Mouse (Mus musculus) heart, embryonic 12.5 days (tissue): ENCODE results near the gene Itga9. TPM values are rescaled to one million over a fixed set of nuclear protein-coding genes. Genes with fewer than 3 reads are reported as not detected.

Source experiments
- ATAC-seq: fragments of 200-750 bp; cut with Nextera tagmentation; 2 replicates; pipeline ENCODE4 v1.8.0; 2017; ENCODE audit warnings: moderate TSS enrichment, moderate library complexity; ENCODE audit not compliant: insufficient number of reproducible peaks, low FRiP score
- H3K27ac ChIP-seq: fragments of 300-500 bp; sonication (generic); 2 replicates; pipeline ENCODE4 v1.5.1; 2016; ENCODE audit warnings: mild to moderate bottlenecking, moderate library complexity; ENCODE audit not compliant: poor library complexity, severe bottlenecking
- H3K27me3 ChIP-seq: fragments of 300-500 bp; sonication (generic); replicated peaks from 2 replicates; pipeline ENCODE4 v1.6.1; 2016; ENCODE audit warnings: mild to moderate bottlenecking, moderate library complexity
- H3K36me3 ChIP-seq: fragments of 300-500 bp; sonication (generic); 2 replicates; pipeline ENCODE4 v1.6.1; 2016; ENCODE audit warnings: mild to moderate bottlenecking, moderate library complexity
- H3K4me1 ChIP-seq: fragments of 300-500 bp; sonication (generic); replicated peaks from 2 replicates; pipeline ENCODE4 v1.6.1; 2016; ENCODE audit warnings: mild to moderate bottlenecking
- H3K4me2 ChIP-seq: fragments of 300-500 bp; sonication (generic); 2 replicates; pipeline ENCODE4 v1.6.1; 2016; ENCODE audit warnings: mild to moderate bottlenecking, moderate library complexity
- H3K4me3 ChIP-seq: fragments of 300-500 bp; sonication (generic); 2 replicates; pipeline ENCODE4 v1.5.1; 2016; ENCODE audit warnings: mild to moderate bottlenecking
- H3K9ac ChIP-seq: fragments of 300-500 bp; sonication (generic); 2 replicates; pipeline ENCODE4 v1.6.1; 2016; ENCODE audit warnings: mild to moderate bottlenecking, moderate library complexity
- H3K9me3 ChIP-seq: fragments of 300-500 bp; sonication (generic); replicated peaks from 2 replicates; pipeline ENCODE4 v1.6.1; 2016; ENCODE audit warnings: mild to moderate bottlenecking, moderate library complexity
- WGBS: fragments of 180-500 bp; shearing (Covaris S2); methylation state at CpG from one replicate; pipeline ENCODE4 v1.1.7; 2016; 5-methylcytosine and 5-hydroxymethylcytosine counted together
- polyA plus RNA-seq: library from polyadenylated mRNA; unstranded; fragments of >200 nt; fragmentation: Nextera tagmentation; extraction: Ambion mirVana; gene quantifications from 2 replicates; pipeline ENCODE4 v1.2.1, GENCODE M21; 2016

Itga9 gene
- polyA plus RNA-seq, 1 experiment from 2014 or later, result 21.0 TPM

DNA sequence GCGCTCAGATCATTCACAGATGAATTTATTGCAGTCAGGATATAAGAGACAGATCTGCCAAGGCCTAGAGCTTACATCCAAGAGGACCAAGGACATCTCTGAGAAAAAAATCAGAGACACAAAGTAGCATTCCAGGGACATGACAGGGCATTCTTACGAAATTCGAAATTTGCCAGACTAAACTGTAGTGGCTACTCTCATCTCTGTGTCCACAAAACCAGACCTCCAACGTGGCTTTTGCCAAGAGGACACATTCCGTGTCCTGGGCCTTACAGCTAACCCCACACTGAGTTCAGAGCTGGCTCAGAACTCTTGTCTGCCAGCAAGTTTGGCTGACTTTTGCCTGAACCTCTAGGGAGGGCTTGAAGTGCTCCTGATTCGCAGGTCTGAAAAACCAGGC lies 279.3 kb downstream of the Itga9 start:
- H3K36me3 ChIP-seq, result peaks cover 17% of the 10 kb centered on the region; the same call in 1 of the 2 replicates
- H3K4me2 ChIP-seq, result no peak overlapping the region
- no peak overlapping the region for H3K9ac ChIP-seq
- 0 out of 2 replicates have a peak, but pooled peaks cover 3% of the 10 kb centered on the region for H3K27me3 ChIP-seq
- peaks cover 7% of the 10 kb centered on the region for H3K4me1 ChIP-seq
- ATAC-seq, result no peak
- no peak overlapping the region for H3K27ac ChIP-seq
- H3K9me3 ChIP-seq, result no peaks in the 10 kb centered on the region
- H3K4me3 ChIP-seq, result no peak overlapping the region
- WGBS, result 78% methylated on average over 6 of the region's 6 CpGs

- ATAC-seq, result 0 out of 2 replicates have a peak, but pooled peaks have one; percentile 16
- H3K9ac ChIP-seq, result no peak overlapping the region
- peaks cover 11% of the 10 kb centered on the region for H3K4me1 ChIP-seq
- 79% methylated on average over 7 of the region's 7 CpGs for whole genome bisulfite sequencing
- no peak overlapping the region for H3K4me3 ChIP-seq
- no peak overlapping the region for H3K27ac ChIP-seq
- no peaks in the 10 kb centered on the region for H3K9me3 ChIP-seq
- no peak overlapping the region for H3K4me2 ChIP-seq
- peaks cover 22% of the 10 kb centered on the region; the same call in 1 of the 2 replicates for H3K36me3 ChIP-seq
- H3K27me3 ChIP-seq, result 0 out of 2 replicates have a peak, but pooled peaks cover 3% of the 10 kb centered on the region
Measured at GRCm38 (mm10) chr9:118887201-118887600, 280.7 kb downstream of the Itga9 start.

DNA sequence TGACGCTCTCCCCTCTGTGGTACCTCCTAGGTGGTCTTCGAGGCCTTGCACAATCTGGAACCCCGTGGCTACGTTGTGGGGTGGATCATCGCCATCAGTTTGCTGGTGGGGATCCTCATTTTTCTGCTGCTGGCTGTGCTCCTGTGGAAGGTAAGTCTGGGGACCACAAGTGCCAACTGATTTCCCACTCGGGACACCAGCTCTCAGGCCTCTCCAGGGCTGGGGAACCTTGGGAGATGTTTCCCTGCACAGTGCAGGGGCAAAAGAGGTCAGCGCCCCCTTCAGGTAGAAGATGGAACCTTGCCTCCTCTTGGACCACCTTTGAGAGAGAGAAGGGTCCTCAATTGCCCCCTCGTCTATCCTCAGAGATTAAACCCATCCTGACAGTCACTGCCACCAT lies 281.2 kb downstream of the Itga9 start:
- Histone ChIP-seq H3K9ac (no peak overlapping the region), H3K27ac (no peak overlapping the region), H3K9me3 (no peaks in the 10 kb centered on the region), H3K27me3 (0 out of 2 replicates have a peak, but pooled peaks cover under 1% of the 10 kb centered on the region), H3K4me2 (no peak overlapping the region), H3K4me1 (peaks cover 11% of the 10 kb centered on the region), H3K4me3 (no peak overlapping the region), H3K36me3 (peaks cover 26% of the 10 kb centered on the region)
- 86% methylated on average over 8 of the region's 8 CpGs for WGBS
- no peak for ATAC-seq

DNA sequence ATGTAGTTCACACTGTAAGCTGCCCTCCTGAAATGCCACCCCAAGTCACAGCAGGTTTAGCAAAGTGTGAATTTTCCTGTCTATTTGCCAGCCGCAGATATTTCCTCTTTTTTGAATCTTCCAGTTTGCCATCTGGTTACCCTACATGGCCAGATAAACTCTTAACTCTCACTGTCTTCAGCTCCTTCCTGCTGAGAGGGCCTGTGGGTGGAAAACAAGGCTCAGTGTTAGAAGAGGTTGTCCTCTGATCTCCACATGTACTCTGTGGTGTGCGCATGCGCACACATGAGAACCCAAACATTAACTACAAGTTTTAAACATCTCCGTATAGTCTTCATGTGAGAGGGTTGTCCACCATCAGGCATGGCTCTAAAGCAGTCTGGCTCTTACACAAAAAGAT lies 283.7 kb downstream of the Itga9 start:
- no peak overlapping the region for H3K27ac ChIP-seq
- no peak overlapping the region for H3K9ac ChIP-seq
- 77% methylated on average over 4 of the region's 4 CpGs for WGBS

GRCm38 (mm10) chr9:118890645-118891044 lies 284.2 kb downstream of the Itga9 start:
- Histone ChIP-seq H3K4me3 (no peak overlapping the region), H3K4me2 (no peak overlapping the region), H3K36me3 (peaks cover 30% of the 10 kb centered on the region), H3K27me3 (no peaks in the 10 kb centered on the region), H3K9ac (no peak overlapping the region), H3K9me3 (no peaks in the 10 kb centered on the region), H3K27ac (no peak overlapping the region), H3K4me1 (peaks cover 11% of the 10 kb centered on the region)
- WGBS, result 46% methylated on average over 2 of the region's 2 CpGs
- no peak for ATAC-seq

More for the DNA sequence above, 283.7 kb downstream of the Itga9 start:
- Histone ChIP-seq H3K27me3 (no peaks in the 10 kb centered on the region), H3K4me2 (no peak overlapping the region), H3K4me1 (peaks cover 11% of the 10 kb centered on the region), H3K4me3 (no peak overlapping the region), H3K36me3 (peaks cover 30% of the 10 kb centered on the region), H3K9me3 (no peaks in the 10 kb centered on the region)
- no peak for ATAC-seq

- no peak for ATAC-seq
- Histone ChIP-seq H3K4me3 (no peak overlapping the region), H3K9me3 (no peaks in the 10 kb centered on the region), H3K9ac (0 out of 2 replicates have a peak overlapping the region, but pooled peaks have one; percentile 0), H3K36me3 (peaks cover 30% of the 10 kb centered on the region), H3K4me1 (peaks cover 11% of the 10 kb centered on the region), H3K27me3 (no peaks in the 10 kb centered on the region), H3K27ac (no peak overlapping the region), H3K4me2 (no peak overlapping the region)
- WGBS, result 83% methylated on average over 6 of the region's 6 CpGs
Measured at GRCm38 (mm10) chr9:118891068-118891467, 284.6 kb downstream of the Itga9 start.

DNA sequence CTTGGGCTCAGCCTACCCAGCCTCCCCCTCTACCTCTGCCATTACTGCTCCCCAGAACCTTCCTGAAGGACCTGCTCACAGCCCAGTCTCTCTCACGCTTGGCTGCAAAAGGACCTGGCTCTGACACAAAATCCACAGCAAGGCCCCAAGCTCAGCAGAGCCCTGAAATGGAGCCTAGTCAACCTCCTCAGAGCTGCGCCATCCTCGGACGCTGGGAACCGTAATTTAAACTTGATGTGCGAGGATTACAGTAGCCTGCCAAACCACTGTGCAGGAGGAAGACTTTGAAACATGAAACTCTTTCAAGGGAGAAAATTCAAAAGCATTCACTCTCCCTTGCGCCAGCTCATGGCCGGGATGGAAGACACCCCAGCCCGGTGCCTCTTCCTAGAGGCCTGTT lies 285.1 kb downstream of the Itga9 start:
- H3K4me2 ChIP-seq, result no peak overlapping the region
- WGBS, result 83% methylated on average over 9 of the region's 9 CpGs
- peaks cover 27% of the 10 kb centered on the region for H3K36me3 ChIP-seq
- H3K9ac ChIP-seq, result no peak overlapping the region
- H3K27me3 ChIP-seq, result no peaks in the 10 kb centered on the region
- H3K4me1 ChIP-seq, result peaks cover 11% of the 10 kb centered on the region
- no peak overlapping the region for H3K4me3 ChIP-seq
- no peak for ATAC-seq
- H3K9me3 ChIP-seq, result no peaks in the 10 kb centered on the region
- no peak overlapping the region for H3K27ac ChIP-seq

- no peak for ATAC-seq
- H3K36me3 ChIP-seq, result peaks cover 27% of the 10 kb centered on the region
- no peak overlapping the region for H3K9ac ChIP-seq
- no peaks in the 10 kb centered on the region for H3K27me3 ChIP-seq
- no peak overlapping the region for H3K4me3 ChIP-seq
- H3K4me2 ChIP-seq, result no peak overlapping the region
- H3K4me1 ChIP-seq, result peaks cover 10% of the 10 kb centered on the region
- WGBS, result 62% methylated on average over 2 of the region's 2 CpGs
- no peak overlapping the region for H3K27ac ChIP-seq
- H3K9me3 ChIP-seq, result no peaks in the 10 kb centered on the region
Measured at GRCm38 (mm10) chr9:118895101-118895500, 288.6 kb downstream of the Itga9 start.

DNA sequence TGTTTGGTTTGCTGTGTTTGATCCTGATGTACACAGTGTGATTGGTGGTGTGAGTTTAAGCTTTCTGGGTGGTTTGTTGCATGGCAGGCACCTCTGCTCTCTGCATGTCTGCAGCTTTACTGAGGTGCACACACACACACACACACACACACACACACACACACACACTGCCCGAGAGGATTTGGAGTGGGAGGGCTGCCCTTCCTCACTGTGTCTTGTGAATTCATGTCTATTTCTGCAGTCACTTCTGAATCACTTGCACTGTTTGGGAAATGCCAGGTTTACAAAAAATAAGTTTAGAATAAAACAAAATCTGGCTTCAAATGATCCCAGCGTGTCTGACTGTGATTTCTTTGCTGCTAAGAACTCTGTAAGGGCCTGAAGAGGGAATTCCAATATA lies 294.2 kb downstream of the Itga9 start:
- Histone ChIP-seq H3K4me3 (no peak overlapping the region), H3K4me1 (peaks cover 4% of the 10 kb centered on the region), H3K9ac (no peak overlapping the region), H3K27me3 (no peaks in the 10 kb centered on the region), H3K9me3 (no peaks in the 10 kb centered on the region), H3K4me2 (no peak overlapping the region), H3K36me3 (peaks cover 15% of the 10 kb centered on the region), H3K27ac (no peak overlapping the region)
- ATAC-seq, result no peak
- 73% methylated on average over 2 of the region's 2 CpGs for whole genome bisulfite sequencing

DNA sequence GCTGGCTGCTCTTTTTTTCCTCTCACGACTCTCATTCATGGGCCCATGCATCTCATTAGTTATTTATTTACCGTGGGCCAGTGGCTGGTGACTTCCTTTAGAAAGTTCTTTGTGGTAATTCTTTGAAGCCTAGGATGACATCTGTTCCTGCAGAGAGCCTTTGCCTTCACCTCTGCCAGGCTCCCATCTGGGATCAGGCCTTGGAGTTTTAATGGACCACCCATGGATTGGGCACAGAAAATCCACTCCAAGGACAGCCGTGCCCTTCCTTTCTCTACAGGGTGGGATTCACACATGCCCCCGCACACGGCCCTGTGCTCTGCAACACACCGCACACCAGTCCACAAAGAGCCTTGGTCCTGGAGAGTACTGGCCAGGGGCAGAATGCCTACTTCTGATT lies 295.4 kb downstream of the Itga9 start:
- no peaks in the 10 kb centered on the region for H3K9me3 ChIP-seq
- 76% methylated on average over 6 of the region's 6 CpGs for WGBS

GRCm38 (mm10) chr9:118907934-118908620 lies 301.6 kb downstream of the Itga9 start:
- H3K9ac ChIP-seq, result no peak overlapping the region
- peak; percentile 51; the same call in 1 of the 2 replicates for ATAC-seq
- whole genome bisulfite sequencing, result 47% methylated on average over 18 of the region's 18 CpGs

More for the DNA sequence above, 295.4 kb downstream of the Itga9 start:
- H3K27me3 ChIP-seq, result peaks cover 2% of the 10 kb centered on the region; the same call in 1 of the 2 replicates
- no peak overlapping the region for H3K27ac ChIP-seq
- H3K4me2 ChIP-seq, result no peak overlapping the region
- no peak overlapping the region for H3K4me3 ChIP-seq
- H3K4me1 ChIP-seq, result peaks cover 4% of the 10 kb centered on the region
- H3K36me3 ChIP-seq, result peaks cover 14% of the 10 kb centered on the region
- no peak for ATAC-seq
- H3K9ac ChIP-seq, result no peak overlapping the region

More at GRCm38 (mm10) chr9:118907934-118908620, 301.6 kb downstream of the Itga9 start:
- no peak overlapping the region for H3K27ac ChIP-seq
- peaks cover 3% of the 10 kb centered on the region; the same call in 1 of the 2 replicates for H3K27me3 ChIP-seq
- H3K36me3 ChIP-seq, result no peaks in the 10 kb centered on the region
- no peak overlapping the region for H3K4me3 ChIP-seq
- no peak overlapping the region for H3K4me2 ChIP-seq
- 0 out of 2 replicates have a peak, but pooled peaks cover 5% of the 10 kb centered on the region for H3K4me1 ChIP-seq
- no peaks in the 10 kb centered on the region for H3K9me3 ChIP-seq
